Comparison of ENCODE assay signal across 28 mouse cellular contexts in genomic region chr6:128533296-128533695, GRCm38 (mm10). TPM values are rescaled to one million over a fixed set of nuclear protein-coding genes. Genes with fewer than 3 reads are reported as not detected.
"Had no signal": no experiment of that assay in that cellular context is flagged by ENCODE, and none has a peak within 500 bp of the region (broad histone marks: within the 10 kb centered on the region; RNA-seq: fewer than 3 reads in every experiment).

No protein-coding gene starts in this region.

- H3K4me3 ChIP-seq: layer of hippocampus, adult 2 months; limb, embryonic 10.5 days; limb, embryonic 13.5 days; lung, embryonic 15.5 days; megakaryocyte, embryonic 14.5 days; midbrain, embryonic 10.5 days; midbrain, embryonic 13.5 days; myocyte; neural tube, embryonic 13.5 days had no signal

- H3K9ac ChIP-seq: limb, embryonic 13.5 days; lung, embryonic 15.5 days; midbrain, embryonic 13.5 days; neural tube, embryonic 13.5 days had no signal

- H3K27ac ChIP-seq: kidney, postnatal 0 days; layer of hippocampus, adult 2 months; limb, embryonic 10.5 days; limb, embryonic 13.5 days; lung, embryonic 15.5 days; midbrain, embryonic 10.5 days; midbrain, embryonic 13.5 days; neural tube, embryonic 13.5 days; stomach, postnatal 0 days had no signal

- H3K4me1 ChIP-seq: limb, embryonic 10.5 days; limb, embryonic 13.5 days; lung, embryonic 15.5 days; megakaryocyte, embryonic 14.5 days; midbrain, embryonic 10.5 days; midbrain, embryonic 13.5 days; neural tube, embryonic 13.5 days had no signal

- ATAC-seq: intestine, postnatal 0 days; midbrain, embryonic 13.5 days; midbrain, embryonic 16.5 days had no signal

- H3K27me3 ChIP-seq: limb, embryonic 13.5 days; lung, embryonic 15.5 days; megakaryocyte, embryonic 14.5 days; midbrain, embryonic 13.5 days; neural tube, embryonic 13.5 days had no signal

- DNase-seq: kidney, adult 2 months; kidney, postnatal 25 days; layer of hippocampus, adult 9-11 months; lung, postnatal 10 days; retina, postnatal 1 day; right cerebral cortex, postnatal 4 days; thymus, adult 2 months; thymus, postnatal 14 days; thymus, postnatal 4 days had no signal

- H3K36me3 ChIP-seq: limb, embryonic 10.5 days; limb, embryonic 13.5 days; lung, embryonic 15.5 days; midbrain, embryonic 10.5 days; midbrain, embryonic 13.5 days; neural tube, embryonic 13.5 days had no signal

- H3K9me3 ChIP-seq: limb, embryonic 10.5 days; limb, embryonic 13.5 days; lung, embryonic 15.5 days; midbrain, embryonic 10.5 days; midbrain, embryonic 13.5 days; neural tube, embryonic 13.5 days had no signal

- H3K4me2 ChIP-seq: limb, embryonic 13.5 days; lung, embryonic 15.5 days; midbrain, embryonic 13.5 days; neural tube, embryonic 13.5 days had no signal

RNA-seq across cellular contexts. Expression of gene Pzp, which starts 6.8 kb away (rescaled TPM):
- total RNA-seq: layer of hippocampus, adult 2 months; layer of hippocampus, postnatal 25 days; left cerebral cortex, adult 18-20 months; left cerebral cortex, postnatal 25 days; monocyte, adult 5-6 weeks had no signal
- polyA plus RNA-seq: intestine, embryonic 14.5 days; limb, embryonic 13.5 days; midbrain, embryonic 10.5 days; midbrain, embryonic 13.5 days; midbrain, embryonic 16.5 days; myocyte had no signal

RNA-seq across cellular contexts. Expression of gene A2ml1, which starts 48.1 kb away (rescaled TPM):
- total RNA-seq: monocyte, adult 5-6 weeks; neutrophil, adult 5-6 weeks had no signal
- polyA plus RNA-seq: kidney, adult 2 months; limb, embryonic 13.5 days; midbrain, embryonic 10.5 days; myocyte had no signal
